Mouse (Mus musculus) embryonic facial prominence, embryonic 15.5 days (tissue): Measurements from ENCODE around the gene Aatk. TPM values are rescaled to one million over a fixed set of nuclear protein-coding genes. Genes with fewer than 3 reads are reported as not detected.

Experiments
- ATAC-seq: fragments of 200-750 bp; cut with Nextera tagmentation; 2 replicates; pipeline ENCODE4 v1.8.0; 2017; ENCODE audit warnings: low read depth, moderate TSS enrichment; ENCODE audit not compliant: insufficient number of reproducible peaks, low FRiP score, low TSS enrichment
- H3K27ac ChIP-seq: fragments of 300-500 bp; sonication (generic); replicated peaks from 2 replicates; pipeline ENCODE4 v1.5.1; 2015; ENCODE audit warnings: mild to moderate bottlenecking, inconsistent platforms
- H3K27me3 ChIP-seq: fragments of 300-500 bp; sonication (generic); 2 replicates; pipeline ENCODE4 v1.6.1; 2015; ENCODE audit warnings: inconsistent platforms
- H3K36me3 ChIP-seq: fragments of 300-500 bp; sonication (generic); 2 replicates; pipeline ENCODE4 v1.6.1; 2015; ENCODE audit warnings: mild to moderate bottlenecking, inconsistent platforms
- H3K4me1 ChIP-seq: fragments of 300-500 bp; sonication (generic); 2 replicates; pipeline ENCODE4 v1.6.1; 2015; ENCODE audit warnings: inconsistent platforms
- H3K4me2 ChIP-seq: fragments of 300-500 bp; sonication (generic); replicated peaks from 2 replicates; pipeline ENCODE4 v1.6.1; 2015; ENCODE audit warnings: mild to moderate bottlenecking, inconsistent platforms
- H3K4me3 ChIP-seq: fragments of 300-500 bp; sonication (generic); replicated peaks from 2 replicates; pipeline ENCODE4 v1.5.1; 2015; ENCODE audit warnings: mild to moderate bottlenecking, inconsistent platforms
- H3K9ac ChIP-seq: fragments of 300-500 bp; sonication (generic); 2 replicates; pipeline ENCODE4 v1.6.1; 2015; ENCODE audit warnings: inconsistent platforms
- H3K9me3 ChIP-seq: fragments of 300-500 bp; sonication (generic); replicated peaks from 2 replicates; pipeline ENCODE4 v1.6.1; 2016; ENCODE audit warnings: inconsistent platforms
- WGBS: fragments of 180-500 bp; shearing (Covaris S2); methylation state at CpG from one replicate; pipeline ENCODE4 v1.1.7; 2015; 5-methylcytosine and 5-hydroxymethylcytosine counted together
- microRNA counts: library from miRNA; unstranded; fragments of <30 nt; microRNA quantifications from one replicate; lab custom pipeline; 2016
- microRNA-seq: library from miRNA; unstranded; fragments of <30 nt; microRNA quantifications from one replicate; pipeline ENCODE4, GENCODE M21; 2016; ENCODE audit warnings: borderline number of aligned reads
- polyA plus RNA-seq: library from polyadenylated mRNA; unstranded; fragments of >200 nt; fragmentation: Nextera tagmentation; extraction: Ambion mirVana; gene quantifications from 2 replicates; pipeline ENCODE4 v1.2.1, GENCODE M21; 2015

The Aatk gene
- polyA plus RNA-seq, 1 experiment from 2014 or later, result 7.8 TPM

DNA sequence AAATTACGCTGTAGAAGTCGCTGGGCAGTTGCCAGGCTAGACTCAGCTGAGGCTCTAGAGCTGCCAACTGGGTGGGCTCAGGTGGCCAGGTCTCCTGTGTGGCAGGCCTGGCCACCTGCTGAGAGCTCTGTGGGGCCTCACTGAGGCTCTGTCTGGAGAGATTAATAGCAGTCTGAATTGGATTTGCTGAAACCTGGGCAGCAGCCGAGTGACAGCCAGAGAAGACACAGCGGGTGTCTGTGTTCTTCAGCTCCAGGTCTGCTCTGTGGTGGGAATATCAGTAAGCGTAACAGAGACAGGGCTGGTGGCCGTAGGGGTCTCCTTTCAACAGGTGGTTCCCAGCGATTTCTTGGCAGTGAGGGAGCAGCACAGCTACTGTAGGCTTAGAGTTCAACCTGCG is 79.6 kb downstream of the Aatk start:
- ATAC-seq, result no peak
- Histone ChIP-seq H3K4me2 (no peak overlapping the region), H3K9ac (no peak overlapping the region), H3K27me3 (no peaks in the 10 kb centered on the region), H3K4me3 (no peak overlapping the region), H3K9me3 (no peaks in the 10 kb centered on the region), H3K36me3 (peaks cover 31% of the 10 kb centered on the region), H3K4me1 (no peaks in the 10 kb centered on the region), H3K27ac (no peak overlapping the region)
- WGBS, result 76% methylated on average over 8 of the region's 8 CpGs

DNA sequence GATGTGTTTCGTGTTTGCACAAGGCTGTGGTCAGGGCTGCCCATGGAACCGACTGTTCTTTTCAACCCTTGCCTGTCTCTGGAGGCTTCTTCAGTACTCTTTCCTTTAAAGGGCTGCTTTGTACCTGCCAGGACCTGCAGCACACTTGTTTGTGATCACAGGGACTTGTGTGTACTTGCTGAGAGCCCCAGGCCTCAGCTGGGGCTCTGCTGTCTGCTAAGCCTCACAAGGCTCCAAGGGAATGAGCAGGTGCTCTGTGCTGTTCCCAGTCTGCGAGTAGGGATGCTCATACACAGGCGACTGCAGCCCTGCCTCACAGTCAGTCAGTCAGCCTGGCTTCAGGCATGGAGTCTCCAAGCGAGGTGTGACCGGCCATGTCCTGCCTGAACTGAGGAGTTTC is 80.7 kb downstream of the Aatk start:
- Histone ChIP-seq H3K4me2 (no peak overlapping the region), H3K9ac (no peak overlapping the region), H3K27ac (0 out of 2 replicates have a peak overlapping the region, but pooled peaks have one; percentile 5), H3K36me3 (peaks cover 35% of the 10 kb centered on the region), H3K4me3 (no peak overlapping the region), H3K9me3 (no peaks in the 10 kb centered on the region), H3K27me3 (no peaks in the 10 kb centered on the region), H3K4me1 (no peaks in the 10 kb centered on the region)
- WGBS, result 78% methylated on average over 6 of the region's 6 CpGs
- ATAC-seq, result peak; percentile 58; the same call in 1 of the 2 replicates

DNA sequence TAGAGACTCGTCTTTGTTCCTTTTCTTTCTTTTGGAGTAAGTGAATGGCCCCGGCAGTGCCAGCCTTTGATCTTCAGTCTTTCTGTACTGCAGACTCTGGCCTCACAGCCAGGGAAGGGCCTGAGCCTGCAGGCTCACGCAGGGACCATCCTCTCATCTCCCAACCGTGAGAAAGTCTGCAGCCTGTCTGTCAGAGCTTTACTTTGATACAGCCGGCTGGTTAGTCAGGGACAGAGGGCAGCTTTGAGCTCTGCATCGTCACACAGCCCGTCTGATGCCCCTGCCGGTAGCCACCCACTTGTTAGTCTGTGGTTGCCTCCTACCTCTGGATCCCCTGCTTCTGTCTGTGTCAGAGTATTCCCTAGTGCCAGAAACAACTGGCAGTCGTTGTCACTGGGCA is 81.9 kb downstream of the Aatk start:
- Histone ChIP-seq H3K4me2 (no peak overlapping the region), H3K4me1 (no peaks in the 10 kb centered on the region), H3K27me3 (no peaks in the 10 kb centered on the region), H3K9me3 (no peaks in the 10 kb centered on the region), H3K4me3 (no peak overlapping the region), H3K36me3 (peaks cover 32% of the 10 kb centered on the region), H3K9ac (no peak overlapping the region), H3K27ac (no peak overlapping the region)
- 17% methylated on average over 9 of the region's 9 CpGs for WGBS
- no peak for ATAC-seq

DNA sequence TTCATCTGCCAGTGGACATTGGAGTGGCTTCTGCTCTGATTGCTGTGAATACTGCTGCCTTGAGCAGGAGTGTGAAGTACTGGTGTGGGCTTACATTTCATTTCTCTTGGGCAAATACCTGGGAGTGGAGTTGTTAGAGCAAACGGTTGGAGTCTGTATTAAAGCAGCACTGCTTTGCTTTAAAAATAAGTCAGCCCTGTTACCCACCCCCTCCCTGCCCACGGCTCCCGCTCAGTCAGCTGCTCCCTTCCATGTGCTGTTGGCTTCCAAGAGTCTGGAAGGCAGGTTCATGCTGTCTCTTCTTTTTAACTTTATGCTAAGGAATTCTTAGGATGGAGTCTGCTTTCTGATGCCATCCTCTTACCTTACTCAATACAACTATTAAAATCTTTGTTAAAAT is 85.5 kb downstream of the Aatk start:
- H3K9ac ChIP-seq, result no peak overlapping the region
- no peaks in the 10 kb centered on the region for H3K9me3 ChIP-seq
- H3K36me3 ChIP-seq, result peaks cover 25% of the 10 kb centered on the region
- no peak overlapping the region for H3K4me3 ChIP-seq
- no peak for ATAC-seq
- no peaks in the 10 kb centered on the region for H3K27me3 ChIP-seq
- no peak overlapping the region for H3K27ac ChIP-seq
- H3K4me1 ChIP-seq, result peaks cover 10% of the 10 kb centered on the region
- WGBS, result 66% methylated on average over 3 of the region's 3 CpGs
- H3K4me2 ChIP-seq, result no peak overlapping the region

DNA sequence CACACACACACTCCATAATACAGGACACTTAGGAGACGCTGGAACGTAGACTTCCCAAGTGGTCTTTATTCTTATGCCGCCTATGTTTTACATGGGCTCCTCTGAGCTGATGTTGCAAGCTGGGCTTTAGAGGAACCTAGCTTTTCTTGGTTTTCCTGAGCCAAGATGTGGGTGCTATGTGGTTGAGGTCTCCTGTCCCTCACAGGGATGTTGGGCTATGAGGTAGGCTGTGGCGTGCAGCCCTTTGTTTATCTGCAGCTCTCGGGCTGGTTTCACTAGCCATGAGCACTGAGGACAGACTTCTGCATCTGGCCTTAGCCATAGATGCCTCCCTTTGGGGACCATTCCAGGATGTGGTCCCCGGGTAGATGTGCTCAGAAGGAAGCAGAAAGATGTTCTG is 86.3 kb downstream of the Aatk start:
- H3K27me3 ChIP-seq, result no peaks in the 10 kb centered on the region
- ATAC-seq, result no peak
- no peak overlapping the region for H3K27ac ChIP-seq
- no peaks in the 10 kb centered on the region for H3K9me3 ChIP-seq
- 91% methylated on average over 6 of the region's 6 CpGs for WGBS
- H3K9ac ChIP-seq, result no peak overlapping the region
- no peak overlapping the region for H3K4me2 ChIP-seq
- peaks cover 23% of the 10 kb centered on the region for H3K36me3 ChIP-seq
- no peak overlapping the region for H3K4me3 ChIP-seq
- H3K4me1 ChIP-seq, result peaks cover 16% of the 10 kb centered on the region

DNA sequence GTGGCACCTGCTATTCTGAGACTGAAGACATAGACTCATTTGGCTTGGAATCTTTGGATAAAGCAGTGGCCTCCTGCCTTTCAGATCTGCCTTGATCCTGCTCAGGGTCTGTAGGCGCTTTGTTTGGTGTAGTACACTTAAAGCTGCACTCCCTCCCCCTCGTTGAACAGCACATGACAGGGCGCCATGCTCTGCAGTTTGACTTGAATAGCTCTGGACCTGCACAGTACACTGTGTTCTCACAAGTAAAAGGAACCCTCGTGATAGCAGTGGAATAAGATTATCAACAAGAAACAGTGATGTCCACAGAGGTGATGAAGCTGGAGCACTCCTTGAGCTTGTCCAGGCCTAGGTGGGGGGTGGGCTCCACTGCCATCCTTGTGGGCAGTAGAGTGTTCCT is 87.3 kb downstream of the Aatk start:
- no peak overlapping the region for H3K27ac ChIP-seq
- no peak for ATAC-seq
- H3K27me3 ChIP-seq, result no peaks in the 10 kb centered on the region
- peaks cover 24% of the 10 kb centered on the region for H3K4me1 ChIP-seq
- no peak overlapping the region for H3K4me2 ChIP-seq
- H3K9me3 ChIP-seq, result no peaks in the 10 kb centered on the region
- H3K4me3 ChIP-seq, result no peak overlapping the region
- 77% methylated on average over 4 of the region's 4 CpGs for WGBS
- no peak overlapping the region for H3K9ac ChIP-seq
- H3K36me3 ChIP-seq, result peaks cover 15% of the 10 kb centered on the region

DNA sequence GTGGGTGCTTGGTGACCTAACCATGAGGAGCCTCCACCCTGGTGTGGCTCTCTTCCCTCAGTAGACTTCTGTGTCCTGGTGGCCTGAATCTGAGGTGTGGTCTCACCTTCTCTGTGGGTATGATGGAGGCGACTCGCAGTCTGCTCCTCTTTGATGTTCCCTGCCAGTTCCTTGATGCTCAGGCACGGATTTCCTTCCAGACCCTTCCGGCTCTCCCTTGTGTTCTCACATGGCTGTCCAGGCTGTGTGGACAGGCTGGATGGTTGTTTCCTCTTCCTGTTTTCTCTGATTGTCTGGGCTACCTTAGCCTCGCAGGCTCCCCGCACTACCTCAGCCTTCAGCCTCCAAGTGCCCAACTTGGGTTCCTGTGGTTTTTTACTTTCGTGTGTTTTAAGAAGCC is 88.1 kb downstream of the Aatk start:
- peaks cover 15% of the 10 kb centered on the region; the same call in 1 of the 2 replicates for H3K36me3 ChIP-seq

More for the DNA sequence above, 88.1 kb downstream of the Aatk start:
- 81% methylated on average over 7 of the region's 7 CpGs for WGBS
- peaks cover 29% of the 10 kb centered on the region for H3K4me1 ChIP-seq
- H3K27ac ChIP-seq, result no peak overlapping the region
- no peaks in the 10 kb centered on the region for H3K9me3 ChIP-seq
- H3K4me2 ChIP-seq, result no peak overlapping the region
- no peak overlapping the region for H3K9ac ChIP-seq
- no peak for ATAC-seq
- H3K27me3 ChIP-seq, result no peaks in the 10 kb centered on the region
- H3K4me3 ChIP-seq, result no peak overlapping the region

MicroRNAs within 50 kb of the gene (microRNA counts, 519-probe panel; counts per million panel counts)
- microRNA mmu-miR-338-3p (lab: Ali Mortazavi, UCI) (2,606 counts per million, percentile 60 among the panel's probes with 10 or more counts), microRNA mmu-miR-338-5p (lab: Ali Mortazavi, UCI) (1,932 counts per million, percentile 36 among the panel's probes with 10 or more counts)

Small RNAs within 50 kb of the gene (microRNA-seq; reads per million reads assigned to microRNA genes)
- gene Gm25948, result not detected
- gene Mir3065, result not detected
- not detected for gene Mir338

Other genes starting within 250 kb of the Aatk start
- gene Chmp6, start 133.7 kb downstream of the Aatk start, polyA plus RNA-seq, result 93.8 and 95.1 TPM in 2 replicates
- gene Baiap2, start 104.4 kb downstream of the Aatk start, polyA plus RNA-seq, result 36.8 and 42.0 TPM in 2 replicates
- gene Cep131, start 39.7 kb upstream of the Aatk start, polyA plus RNA-seq, result 27.7 and 30.7 TPM in 2 replicates
- gene Tepsin, start 51.6 kb upstream of the Aatk start, polyA plus RNA-seq, result 16.5 and 20.8 TPM in 2 replicates
- gene Ndufaf8, start 51.8 kb upstream of the Aatk start, polyA plus RNA-seq, result 80.6 and 81.4 TPM in 2 replicates
- gene Slc38a10, start 104.2 kb upstream of the Aatk start, polyA plus RNA-seq, result 90.2 and 94.5 TPM in 2 replicates
- gene Bahcc1, start 185.8 kb upstream of the Aatk start, polyA plus RNA-seq, result 7.9 and 9.3 TPM in 2 replicates